Mouse (Mus musculus): ENCODE results near the gene Alk. TPM values are rescaled to one million over a fixed set of nuclear protein-coding genes. Genes with fewer than 3 reads are reported as not detected.

Alk gene
- total and polyA plus RNA-seq, 3 experiments: 0.05 TPM; not detected in 2

- no peak for TF ChIP-seq CTCF (IDR thresholded peaks at IDR 0.05; ENCODE audit: low read depth, low read length)
- no peak for TF ChIP-seq GATA2 (IDR thresholded peaks at IDR 0.05; ENCODE audit: borderline replicate concordance, low read depth, low read length)
- TF ChIP-seq TAL1 (conservative IDR thresholded peaks at IDR 0.05; ENCODE audit: low read depth, low read length): no peak
- no peak for TF ChIP-seq GATA1 (IDR thresholded peaks at IDR 0.05; ENCODE audit: borderline replicate concordance, low read length)
- TF ChIP-seq POLR2AphosphoS5 (IDR thresholded peaks at IDR 0.05; ENCODE audit: insufficient replicate concordance, low read depth, low read length): no peak
- ATAC-seq (ENCODE audit: extremely low read depth, insufficient number of reproducible peaks, low FRiP score, poor library complexity, severe bottlenecking): no peak
- Histone ChIP-seq H3K9me3 (replicated peaks) (peaks cover 44% of the 10 kb centered on the region), H3K27me3 (ENCODE audit: insufficient read depth, low read length) (no peaks in the 10 kb centered on the region), H3K36me3 (replicated peaks) (no peaks in the 10 kb centered on the region), H3K4me1 (ENCODE audit: insufficient read depth, low read depth, low read length) (no peaks in the 10 kb centered on the region), H3K4me3 (ENCODE audit: low read depth, low read length) (no peak overlapping the region)
- no peak for DNase-seq (ENCODE audit: low spot score)
Measured at GRCm38 (mm10) chr17:72361961-72362360, 242.5 kb downstream of the Alk start.

- Histone ChIP-seq H3K36me3 (replicated peaks) (no peaks in the 10 kb centered on the region), H3K4me1 (ENCODE audit: insufficient read depth, low read depth, low read length) (no peaks in the 10 kb centered on the region), H3K9me3 (replicated peaks) (peaks cover 35% of the 10 kb centered on the region), H3K27me3 (ENCODE audit: insufficient read depth, low read length) (no peaks in the 10 kb centered on the region), H3K4me3 (ENCODE audit: low read depth, low read length) (no peak overlapping the region)
- ATAC-seq (ENCODE audit: extremely low read depth, insufficient number of reproducible peaks, low FRiP score, poor library complexity, severe bottlenecking) (no peak), DNase-seq (ENCODE audit: low spot score) (no peak)
- no peak for TF ChIP-seq TAL1 (conservative IDR thresholded peaks at IDR 0.05; ENCODE audit: low read depth, low read length)
- TF ChIP-seq GATA1 (IDR thresholded peaks at IDR 0.05; ENCODE audit: borderline replicate concordance, low read length): no peak
- TF ChIP-seq POLR2AphosphoS5 (IDR thresholded peaks at IDR 0.05; ENCODE audit: insufficient replicate concordance, low read depth, low read length): no peak
- TF ChIP-seq CTCF (IDR thresholded peaks at IDR 0.05; ENCODE audit: low read depth, low read length): no peak
- no peak for TF ChIP-seq GATA2 (IDR thresholded peaks at IDR 0.05; ENCODE audit: borderline replicate concordance, low read depth, low read length)
Measured at GRCm38 (mm10) chr17:72356759-72357302, 247.6 kb downstream of the Alk start.

- TF ChIP-seq POLR2AphosphoS5 (IDR thresholded peaks at IDR 0.05; ENCODE audit: insufficient replicate concordance, low read depth, low read length) (no peak), GATA1 (IDR thresholded peaks at IDR 0.05; ENCODE audit: borderline replicate concordance, low read length) (no peak), TAL1 (conservative IDR thresholded peaks at IDR 0.05; ENCODE audit: low read depth, low read length) (no peak), CTCF (IDR thresholded peaks at IDR 0.05; ENCODE audit: low read depth, low read length) (no peak), GATA2 (IDR thresholded peaks at IDR 0.05; ENCODE audit: borderline replicate concordance, low read depth, low read length) (no peak)
- DNase-seq (ENCODE audit: low spot score): no peak
- no peaks in the 10 kb centered on the region for H3K36me3 ChIP-seq (replicated peaks)
- peaks cover 19% of the 10 kb centered on the region for H3K9me3 ChIP-seq (replicated peaks)
- no peaks in the 10 kb centered on the region for H3K27me3 ChIP-seq (ENCODE audit: insufficient read depth, low read length)
- no peak for ATAC-seq (ENCODE audit: extremely low read depth, insufficient number of reproducible peaks, low FRiP score, poor library complexity, severe bottlenecking)
- no peak overlapping the region for H3K4me3 ChIP-seq (ENCODE audit: low read depth, low read length)
- no peaks in the 10 kb centered on the region for H3K4me1 ChIP-seq (ENCODE audit: insufficient read depth, low read depth, low read length)
Measured at GRCm38 (mm10) chr17:72339437-72339836, 265.0 kb downstream of the Alk start.

DNA sequence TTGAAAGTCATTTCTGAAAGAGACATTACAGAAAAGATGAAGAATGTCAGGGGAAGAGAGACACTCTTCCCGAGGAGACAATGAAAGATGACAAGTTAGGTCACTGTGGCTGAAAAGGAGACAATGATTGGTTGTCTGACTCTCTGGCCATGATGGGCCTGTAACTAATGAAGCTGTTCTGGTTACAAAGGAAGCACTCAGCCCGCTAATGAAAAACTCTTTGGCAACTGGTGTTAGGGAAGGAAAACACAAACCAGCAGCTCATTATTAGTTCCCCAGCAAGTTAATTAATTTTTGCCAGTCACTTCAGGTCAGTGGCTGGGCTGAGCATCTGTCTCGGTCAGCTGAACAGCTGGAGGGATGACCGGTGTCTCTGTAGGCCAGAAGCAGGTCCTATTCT, 271.5 kb downstream of the Alk start:
- Histone ChIP-seq H3K27me3 (ENCODE audit: insufficient read depth, low read length) (no peaks in the 10 kb centered on the region), H3K9me3 (replicated peaks) (peaks cover 12% of the 10 kb centered on the region), H3K36me3 (replicated peaks) (no peaks in the 10 kb centered on the region), H3K4me3 (ENCODE audit: low read depth, low read length) (no peak overlapping the region), H3K4me1 (ENCODE audit: insufficient read depth, low read depth, low read length) (no peaks in the 10 kb centered on the region)
- DNase-seq (ENCODE audit: low spot score) (no peak), ATAC-seq (ENCODE audit: extremely low read depth, insufficient number of reproducible peaks, low FRiP score, poor library complexity, severe bottlenecking) (no peak)
- TF ChIP-seq CTCF (IDR thresholded peaks at IDR 0.05; ENCODE audit: low read depth, low read length) (no peak), TAL1 (conservative IDR thresholded peaks at IDR 0.05; ENCODE audit: low read depth, low read length) (no peak), GATA2 (IDR thresholded peaks at IDR 0.05; ENCODE audit: borderline replicate concordance, low read depth, low read length) (no peak), GATA1 (IDR thresholded peaks at IDR 0.05; ENCODE audit: borderline replicate concordance, low read length) (no peak), POLR2AphosphoS5 (IDR thresholded peaks at IDR 0.05; ENCODE audit: insufficient replicate concordance, low read depth, low read length) (no peak)

- H3K36me3 ChIP-seq (replicated peaks): no peaks in the 10 kb centered on the region
- TF ChIP-seq GATA1 (IDR thresholded peaks at IDR 0.05; ENCODE audit: borderline replicate concordance, low read length) (no peak), TAL1 (conservative IDR thresholded peaks at IDR 0.05; ENCODE audit: low read depth, low read length) (no peak), GATA2 (IDR thresholded peaks at IDR 0.05; ENCODE audit: borderline replicate concordance, low read depth, low read length) (no peak), CTCF (IDR thresholded peaks at IDR 0.05; ENCODE audit: low read depth, low read length) (no peak), POLR2AphosphoS5 (IDR thresholded peaks at IDR 0.05; ENCODE audit: insufficient replicate concordance, low read depth, low read length) (no peak)
Measured at GRCm38 (mm10) chr17:72325941-72326340, 278.5 kb downstream of the Alk start.

DNA sequence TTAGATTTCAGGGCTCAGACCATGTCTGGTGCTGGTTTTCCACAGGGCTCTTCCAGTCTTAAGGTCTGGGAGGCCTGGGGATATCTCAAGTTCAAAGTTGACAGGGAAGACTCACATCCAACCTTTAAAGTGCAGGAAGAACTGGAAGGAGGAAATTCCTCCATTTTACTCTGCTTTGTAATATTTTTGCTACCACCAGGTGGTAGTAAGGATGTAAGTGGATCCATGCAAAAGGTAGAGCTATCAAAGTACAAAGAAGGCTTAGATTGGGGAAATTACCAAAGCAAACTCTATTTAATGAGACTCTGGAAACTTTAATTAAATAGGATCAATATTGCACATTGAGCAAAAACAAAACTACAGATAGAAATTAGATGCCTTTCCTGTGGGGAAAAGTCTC, 284.9 kb downstream of the Alk start:
- no peak overlapping the region for H3K4me3 ChIP-seq (ENCODE audit: low read depth, low read length)
- H3K4me1 ChIP-seq (ENCODE audit: insufficient read depth, low read depth, low read length): no peaks in the 10 kb centered on the region
- no peaks in the 10 kb centered on the region for H3K27me3 ChIP-seq (ENCODE audit: insufficient read depth, low read length)
- TF ChIP-seq POLR2AphosphoS5 (IDR thresholded peaks at IDR 0.05; ENCODE audit: insufficient replicate concordance, low read depth, low read length) (no peak), GATA2 (IDR thresholded peaks at IDR 0.05; ENCODE audit: borderline replicate concordance, low read depth, low read length) (no peak), GATA1 (IDR thresholded peaks at IDR 0.05; ENCODE audit: borderline replicate concordance, low read length) (no peak), TAL1 (conservative IDR thresholded peaks at IDR 0.05; ENCODE audit: low read depth, low read length) (no peak), CTCF (IDR thresholded peaks at IDR 0.05; ENCODE audit: low read depth, low read length) (no peak)
- no peak for DNase-seq (ENCODE audit: low spot score)
- ATAC-seq (ENCODE audit: extremely low read depth, insufficient number of reproducible peaks, low FRiP score, poor library complexity, severe bottlenecking): no peak
- H3K9me3 ChIP-seq (replicated peaks): peaks cover 35% of the 10 kb centered on the region
- H3K36me3 ChIP-seq (replicated peaks): no peaks in the 10 kb centered on the region

More at GRCm38 (mm10) chr17:72325941-72326340, 278.5 kb downstream of the Alk start:
- Histone ChIP-seq H3K4me1 (ENCODE audit: insufficient read depth, low read depth, low read length) (no peaks in the 10 kb centered on the region), H3K27me3 (ENCODE audit: insufficient read depth, low read length) (no peaks in the 10 kb centered on the region), H3K9me3 (replicated peaks) (peaks cover 27% of the 10 kb centered on the region), H3K4me3 (ENCODE audit: low read depth, low read length) (no peak overlapping the region)
- ATAC-seq (ENCODE audit: extremely low read depth, insufficient number of reproducible peaks, low FRiP score, poor library complexity, severe bottlenecking) (no peak), DNase-seq (ENCODE audit: low spot score) (no peak)

All from G1E (cell line).